Mouse (Mus musculus) limb, embryonic 11.5 days (tissue): Measurements from ENCODE around the gene Pbdc1. TPM values are rescaled to one million over a fixed set of nuclear protein-coding genes. Genes with fewer than 3 reads are reported as not detected.

Source experiments
- polyA plus RNA-seq: library from polyadenylated mRNA; unstranded; fragments of >200 nt; fragmentation: Nextera tagmentation; extraction: Ambion mirVana; gene quantifications from 2 replicates; pipeline ENCODE4 v1.2.1, GENCODE M21; 2014

The Pbdc1 gene
- polyA plus RNA-seq, 1 experiment from 2014 or later = 81.3 TPM

Other genes with a start within 250 kb of the Pbdc1 start
- gene Magee2, start 222.5 kb upstream of the Pbdc1 start, polyA plus RNA-seq = 6.1 and 8.0 TPM in 2 replicates
- gene Magee1, start 40.6 kb downstream of the Pbdc1 start, polyA plus RNA-seq = 14.9 and 17.2 TPM in 2 replicates